Mouse (Mus musculus): ENCODE results near the gene Gm8094. TPM values are rescaled to one million over a fixed set of nuclear protein-coding genes. Genes with fewer than 3 reads are reported as not detected.
"Not testable (repeated sequence)": the region's sequence is repeated elsewhere in the genome, so short reads cannot be mapped to it uniquely, and the experiment has no call there.

Gene Gm8094
- not detected in 2 replicates for polyA plus RNA-seq (2015; fragmentation: Nextera tagmentation; extraction: Ambion mirVana)

- WGBS: 93% methylated on average over 2 of the region's 2 CpGs
- not testable (repeated sequence) for H3K4me2 ChIP-seq; H3K36me3 ChIP-seq; H3K9ac ChIP-seq (replicated peaks); H3K27me3 ChIP-seq (replicated peaks); H3K9me3 ChIP-seq (replicated peaks); H3K27ac ChIP-seq (replicated peaks); ATAC-seq (ENCODE audit: low FRiP score); H3K4me3 ChIP-seq (replicated peaks); H3K4me1 ChIP-seq
Measured at GRCm38 (mm10) chr14:43076543-43076942, at the start of gene Gm8094. TSS of gene Gm8094 (minus strand) at chr14:43076643.

- H3K27me3 ChIP-seq (replicated peaks); H3K4me3 ChIP-seq (replicated peaks); H3K27ac ChIP-seq (replicated peaks); H3K4me2 ChIP-seq; H3K36me3 ChIP-seq; H3K4me1 ChIP-seq; H3K9ac ChIP-seq (replicated peaks); ATAC-seq (ENCODE audit: low FRiP score); H3K9me3 ChIP-seq (replicated peaks): not testable (repeated sequence)
- WGBS: 87% methylated on average over 3 of the region's 3 CpGs
Measured at GRCm38 (mm10) chr14:43119673-43120072, 43.2 kb upstream of the Gm8094 start.

DNA sequence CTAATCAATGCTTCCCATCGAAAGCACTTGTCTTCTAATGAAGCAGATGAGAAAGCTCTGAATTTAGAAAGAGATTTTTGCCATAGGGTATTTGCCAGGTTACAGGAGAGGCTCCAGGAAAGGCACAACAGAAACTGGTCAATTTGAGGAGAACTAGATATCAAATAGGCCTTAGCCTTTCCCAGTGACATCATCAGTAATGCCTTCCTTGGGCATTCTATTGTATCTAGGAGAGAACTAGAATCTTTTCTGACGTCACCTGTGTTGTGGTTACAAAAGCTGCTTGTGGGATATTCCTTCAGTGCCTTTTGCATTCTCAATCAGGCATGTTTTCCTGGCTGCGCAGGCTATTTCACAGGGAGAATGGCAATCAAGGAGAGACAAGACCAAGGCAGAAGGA lies 23.9 kb upstream of the Gm8094 start, which contains the start of gene Gm8104:
TSS of gene Gm8104 (plus strand) at position 301 of the 400 bp plus-strand sequence.
- not testable (repeated sequence) for H3K27ac ChIP-seq (replicated peaks); ATAC-seq (ENCODE audit: low FRiP score); H3K4me1 ChIP-seq; H3K36me3 ChIP-seq; H3K9me3 ChIP-seq (replicated peaks); H3K27me3 ChIP-seq (replicated peaks); H3K4me3 ChIP-seq (replicated peaks); H3K9ac ChIP-seq (replicated peaks); H3K4me2 ChIP-seq
- 81% methylated on average over 3 of the region's 3 CpGs for WGBS

DNA sequence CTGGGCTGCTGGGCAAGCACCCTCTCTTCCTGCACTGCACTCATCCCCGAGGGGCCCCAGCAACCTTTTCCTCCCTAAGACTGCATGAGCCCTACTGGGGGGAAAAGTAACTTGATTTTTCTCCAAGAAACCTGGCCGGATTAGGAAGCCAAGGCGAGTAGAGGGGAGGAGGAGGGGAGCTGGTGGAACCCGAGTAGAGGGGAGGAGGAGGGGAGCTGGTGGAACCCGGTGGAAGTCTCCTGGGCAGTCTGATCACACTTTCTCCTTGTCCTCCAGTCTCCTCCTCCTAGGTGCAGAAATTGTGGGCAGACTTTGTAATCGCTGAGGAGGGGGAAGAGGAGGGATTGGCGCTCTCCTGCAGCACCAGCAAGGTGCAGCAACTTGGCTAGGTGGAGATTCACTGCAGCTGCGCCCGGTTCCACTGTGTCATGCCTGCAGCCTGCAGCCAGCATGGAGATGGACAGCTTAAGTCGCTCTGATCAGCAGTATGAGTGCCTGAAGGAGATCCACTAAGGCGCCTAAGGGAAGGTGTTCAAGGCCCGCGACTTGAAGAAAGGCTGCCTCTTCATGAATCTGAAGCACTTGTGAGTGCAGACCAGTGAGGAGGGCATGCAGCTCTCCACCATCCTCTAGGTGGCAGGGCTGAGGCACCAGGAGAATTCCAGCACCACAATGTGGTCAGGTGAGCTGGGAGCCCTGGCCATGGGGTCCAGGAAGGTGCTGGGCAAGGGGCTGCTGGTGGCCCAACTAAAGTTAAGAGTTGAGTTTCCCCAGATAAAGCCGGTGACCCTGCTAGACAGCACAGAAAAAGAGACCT lies 12.9 kb upstream of the Gm8094 start:
- H3K9ac ChIP-seq (replicated peaks); H3K4me2 ChIP-seq; H3K36me3 ChIP-seq; H3K4me1 ChIP-seq; H3K27me3 ChIP-seq (replicated peaks); H3K4me3 ChIP-seq (replicated peaks); H3K27ac ChIP-seq (replicated peaks); H3K9me3 ChIP-seq (replicated peaks); ATAC-seq (ENCODE audit: low FRiP score): not testable (repeated sequence)
- WGBS: 39% methylated on average over 1 of the region's 14 CpGs

DNA sequence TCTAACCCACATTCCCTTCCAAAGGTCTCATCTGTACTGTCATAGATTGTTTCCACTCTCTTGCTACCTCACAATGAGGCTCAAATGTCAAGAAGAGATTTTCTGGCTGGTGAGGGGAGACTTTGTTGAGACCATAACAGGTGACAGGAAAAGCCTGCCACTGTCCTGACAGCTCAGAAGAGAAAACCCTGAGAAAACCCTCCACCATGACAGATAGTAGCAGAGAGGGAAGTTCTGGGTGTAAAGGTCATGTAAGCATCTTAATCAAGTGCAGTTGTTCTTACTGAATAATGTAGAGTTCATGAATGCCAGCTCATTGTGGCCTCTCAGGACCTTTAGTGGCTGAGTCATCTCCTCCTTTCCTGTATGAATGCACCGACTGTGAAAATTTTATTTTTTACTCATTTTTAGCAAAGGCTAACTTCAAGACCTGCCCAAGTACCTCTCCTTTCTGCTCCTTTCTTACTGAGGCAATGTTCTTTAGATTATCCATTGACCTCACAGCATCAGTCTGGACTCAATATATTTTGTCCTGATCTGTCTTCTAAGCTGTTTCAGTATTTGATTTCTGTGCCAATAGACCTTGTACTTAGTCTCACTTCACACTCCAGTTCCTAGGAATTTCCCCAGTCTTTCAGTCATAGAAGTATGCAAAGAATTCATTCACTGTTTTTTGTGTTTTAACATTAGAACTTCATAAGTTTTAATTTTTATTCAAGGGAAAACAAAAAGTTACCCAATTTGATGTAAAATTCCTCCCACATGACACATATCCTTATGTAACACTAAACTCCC lies 8.7 kb upstream of the Gm8094 start:
- not testable (repeated sequence) for H3K27me3 ChIP-seq (replicated peaks); H3K4me3 ChIP-seq (replicated peaks); ATAC-seq (ENCODE audit: low FRiP score); H3K9me3 ChIP-seq (replicated peaks); H3K4me2 ChIP-seq; H3K27ac ChIP-seq (replicated peaks); H3K9ac ChIP-seq (replicated peaks); H3K36me3 ChIP-seq; H3K4me1 ChIP-seq
- WGBS: 95% methylated on average over 1 of the region's 1 CpGs

GRCm38 (mm10) chr14:43060179-43060578 lies 16.3 kb downstream of the Gm8094 start:
- H3K9ac ChIP-seq (replicated peaks); H3K36me3 ChIP-seq; H3K27ac ChIP-seq (replicated peaks); H3K4me1 ChIP-seq; H3K4me2 ChIP-seq; H3K27me3 ChIP-seq (replicated peaks); ATAC-seq (ENCODE audit: low FRiP score); H3K9me3 ChIP-seq (replicated peaks); H3K4me3 ChIP-seq (replicated peaks): not testable (repeated sequence)
- 69% methylated on average over 4 of the region's 4 CpGs for WGBS

- 80% methylated on average over 3 of the region's 3 CpGs for WGBS
- H3K27ac ChIP-seq (replicated peaks); H3K9me3 ChIP-seq (replicated peaks); H3K36me3 ChIP-seq; H3K4me2 ChIP-seq; H3K9ac ChIP-seq (replicated peaks); H3K4me1 ChIP-seq; ATAC-seq (ENCODE audit: low FRiP score); H3K27me3 ChIP-seq (replicated peaks); H3K4me3 ChIP-seq (replicated peaks): not testable (repeated sequence)
Measured at GRCm38 (mm10) chr14:43058063-43058462, 18.4 kb downstream of the Gm8094 start.

Other genes starting within 250 kb of the Gm8094 start
- gene Gm21977, start 223.2 kb downstream of the Gm8094 start, polyA plus RNA-seq (2015; fragmentation: Nextera tagmentation; extraction: Ambion mirVana): not detected in 2 replicates
- not detected in 2 replicates for gene Gm8082, start 83.0 kb downstream of the Gm8094 start, polyA plus RNA-seq (2015; fragmentation: Nextera tagmentation; extraction: Ambion mirVana)
- gene Gm10376, start 61.0 kb downstream of the Gm8094 start, polyA plus RNA-seq (2015; fragmentation: Nextera tagmentation; extraction: Ambion mirVana): not detected in 2 replicates
- gene Gm8104, start 24.0 kb upstream of the Gm8094 start, polyA plus RNA-seq (2015; fragmentation: Nextera tagmentation; extraction: Ambion mirVana): 0.20 TPM in 1 of 2 replicates, not detected in the other
- gene Gm7233, start 103.2 kb upstream of the Gm8094 start, polyA plus RNA-seq (2015; fragmentation: Nextera tagmentation; extraction: Ambion mirVana): 0.15 TPM in 1 of 2 replicates, not detected in the other
- gene Gm8122, start 158.7 kb upstream of the Gm8094 start, polyA plus RNA-seq (2015; fragmentation: Nextera tagmentation; extraction: Ambion mirVana): not detected in 2 replicates
- gene Gm8126, start 182.0 kb upstream of the Gm8094 start, polyA plus RNA-seq (2015; fragmentation: Nextera tagmentation; extraction: Ambion mirVana): not detected in 2 replicates
- gene Gm9732, start 198.4 kb upstream of the Gm8094 start, polyA plus RNA-seq (2015; fragmentation: Nextera tagmentation; extraction: Ambion mirVana): not detected in 2 replicates
- not detected in 2 replicates for gene Gm8127, start 217.2 kb upstream of the Gm8094 start, polyA plus RNA-seq (2015; fragmentation: Nextera tagmentation; extraction: Ambion mirVana)

Measured in neural tube, embryonic 15.5 days (tissue).